In genomic region chr16:58027525-58027924, GRCm38 (mm10) we compare ENCODE assay signal across 22 mouse cellular contexts.
DNase-seq lines count a peak whose midpoint lies in the region; ATAC-seq lines count a peak whose summit lies in the region.
"Had no signal": no experiment of that assay in that cellular context is flagged by ENCODE, and none has a peak within 500 bp of the region (broad histone marks: within the 10 kb centered on the region; RNA-seq: fewer than 3 reads in every experiment).

No protein-coding gene starts in this region.

- H3K4me3 ChIP-seq in forebrain, embryonic 13.5 days = no peak overlapping the region
- H3K4me3 ChIP-seq: embryonic facial prominence, embryonic 10.5 days; embryonic facial prominence, embryonic 12.5 days had no signal

- ATAC-seq in forebrain, embryonic 13.5 days = no peak
- ATAC-seq: CD4-positive, CD25-positive, alpha-beta regulatory T cell, adult 4 months; forebrain, embryonic 14.5 days; forebrain, embryonic 16.5 days had no signal

- no peaks in the 10 kb centered on the region for H3K27me3 ChIP-seq in forebrain, embryonic 13.5 days
- H3K27me3 ChIP-seq: embryonic facial prominence, embryonic 12.5 days had no signal

- H3K9ac ChIP-seq in forebrain, embryonic 13.5 days = no peak overlapping the region
- H3K9ac ChIP-seq: embryonic facial prominence, embryonic 12.5 days had no signal

- H3K36me3 ChIP-seq in forebrain, embryonic 13.5 days (ENCODE audit: poor library complexity, severe bottlenecking) = no peaks in the 10 kb centered on the region
- H3K36me3 ChIP-seq: embryonic facial prominence, embryonic 10.5 days; embryonic facial prominence, embryonic 12.5 days; G1E had no signal

- H3K4me1 ChIP-seq in forebrain, embryonic 13.5 days = no peaks in the 10 kb centered on the region
- H3K4me1 ChIP-seq: embryonic facial prominence, embryonic 10.5 days had no signal

- no peaks in the 10 kb centered on the region for H3K9me3 ChIP-seq in forebrain, embryonic 13.5 days (replicated peaks)
- H3K9me3 ChIP-seq: embryonic facial prominence, embryonic 10.5 days; embryonic facial prominence, embryonic 12.5 days; G1E had no signal

- DNase-seq in heart, adult 8-10 months (ENCODE audit: low spot score) = peak; percentile 11
- DNase-seq in heart, adult 11 months = no peak
- peak; percentile 50 for DNase-seq in 3T3-L1 (ENCODE audit: low read depth, low spot score)
- DNase-seq in Muller cell, postnatal 12 days (ENCODE audit: inconsistent ontology term) = peak; percentile 32
- peak; percentile 13 for DNase-seq in telencephalon, adult 2 months (ENCODE audit: low read depth, low spot score)
- no peak for DNase-seq in thymus, postnatal 0 days (ENCODE audit: low spot score)
- DNase-seq: adrenal gland, adult 2 months; adrenal gland, postnatal 10 days; adrenal gland, postnatal 25 days; B cell, adult 2 months; cerebellum, adult 11-12 months; cerebellum, adult 2 months; cerebellum, adult 9-10 months; cerebellum, postnatal 10 days; cerebellum, postnatal 25 days had no signal

- no peak overlapping the region for H3K27ac ChIP-seq in forebrain, embryonic 13.5 days
- H3K27ac ChIP-seq: embryonic facial prominence, embryonic 10.5 days; embryonic facial prominence, embryonic 12.5 days had no signal

- WGBS in forebrain, embryonic 13.5 days = 86% methylated on average over 2 of the region's 2 CpGs

- no peak overlapping the region for H3K4me2 ChIP-seq in forebrain, embryonic 13.5 days
- H3K4me2 ChIP-seq: embryonic facial prominence, embryonic 12.5 days had no signal

Comparison
In these comparisons a context has a peak if more than half of its experiments do, and no peak if none do; other contexts are left out.
1. DNase-seq: peak in heart, adult 8-10 months (single experiment), 3T3-L1 (single experiment), Muller cell, postnatal 12 days (single experiment) and telencephalon, adult 2 months (single experiment); none in heart, adult 11 months (single experiment) and thymus, postnatal 0 days (single experiment).